Mouse (Mus musculus) hindbrain, embryonic 10.5 days (tissue): ENCODE data around the gene Slc25a42. TPM values are rescaled to one million over a fixed set of nuclear protein-coding genes. Genes with fewer than 3 reads are reported as not detected.
A peak's percentile ranks its signal among the peaks of the same experiment; 100 is the strongest.

Source experiments
- DNase-seq: peaks from one replicate; pipeline ENCODE4 v3.0.0-alpha.2; 2017; ENCODE audit warnings: low spot score
- H3K27ac ChIP-seq: fragments of 300-500 bp; sonication (generic); 2 replicates; pipeline ENCODE4 v1.5.1; 2016; ENCODE audit warnings: mild to moderate bottlenecking, moderate library complexity
- H3K27me3 ChIP-seq: fragments of 300-500 bp; sonication (generic); 2 replicates; pipeline ENCODE4 v1.6.1; 2016; ENCODE audit warnings: mild to moderate bottlenecking; ENCODE audit not compliant: poor library complexity, insufficient read depth, severe bottlenecking
- H3K36me3 ChIP-seq: fragments of 300-500 bp; sonication (generic); 2 replicates; pipeline ENCODE4 v1.6.1; 2016; ENCODE audit warnings: mild to moderate bottlenecking, moderate library complexity
- H3K4me1 ChIP-seq: fragments of 300-500 bp; sonication (generic); replicated peaks from 2 replicates; pipeline ENCODE4 v1.6.1; 2016; ENCODE audit warnings: mild to moderate bottlenecking
- H3K4me3 ChIP-seq: fragments of 300-500 bp; sonication (generic); 2 replicates; pipeline ENCODE4 v1.5.1; 2016; ENCODE audit warnings: mild to moderate bottlenecking, moderate library complexity
- H3K9me3 ChIP-seq: fragments of 300-500 bp; sonication (generic); 2 replicates; pipeline ENCODE4 v1.6.1; 2016; ENCODE audit warnings: mild to moderate bottlenecking, moderate library complexity
- WGBS: fragments of 180-500 bp; shearing (Covaris S2); methylation state at CpG from one replicate; pipeline ENCODE4 v1.1.7; 2016; 5-methylcytosine and 5-hydroxymethylcytosine counted together
- polyA plus RNA-seq: library from polyadenylated mRNA; unstranded; fragments of >200 nt; fragmentation: Nextera tagmentation; extraction: Ambion mirVana; gene quantifications from 2 replicates; pipeline ENCODE4 v1.2.1, GENCODE M21; 2016

The Slc25a42 gene
- polyA plus RNA-seq: 2.6 and 3.5 TPM in 2 replicates

DNA sequence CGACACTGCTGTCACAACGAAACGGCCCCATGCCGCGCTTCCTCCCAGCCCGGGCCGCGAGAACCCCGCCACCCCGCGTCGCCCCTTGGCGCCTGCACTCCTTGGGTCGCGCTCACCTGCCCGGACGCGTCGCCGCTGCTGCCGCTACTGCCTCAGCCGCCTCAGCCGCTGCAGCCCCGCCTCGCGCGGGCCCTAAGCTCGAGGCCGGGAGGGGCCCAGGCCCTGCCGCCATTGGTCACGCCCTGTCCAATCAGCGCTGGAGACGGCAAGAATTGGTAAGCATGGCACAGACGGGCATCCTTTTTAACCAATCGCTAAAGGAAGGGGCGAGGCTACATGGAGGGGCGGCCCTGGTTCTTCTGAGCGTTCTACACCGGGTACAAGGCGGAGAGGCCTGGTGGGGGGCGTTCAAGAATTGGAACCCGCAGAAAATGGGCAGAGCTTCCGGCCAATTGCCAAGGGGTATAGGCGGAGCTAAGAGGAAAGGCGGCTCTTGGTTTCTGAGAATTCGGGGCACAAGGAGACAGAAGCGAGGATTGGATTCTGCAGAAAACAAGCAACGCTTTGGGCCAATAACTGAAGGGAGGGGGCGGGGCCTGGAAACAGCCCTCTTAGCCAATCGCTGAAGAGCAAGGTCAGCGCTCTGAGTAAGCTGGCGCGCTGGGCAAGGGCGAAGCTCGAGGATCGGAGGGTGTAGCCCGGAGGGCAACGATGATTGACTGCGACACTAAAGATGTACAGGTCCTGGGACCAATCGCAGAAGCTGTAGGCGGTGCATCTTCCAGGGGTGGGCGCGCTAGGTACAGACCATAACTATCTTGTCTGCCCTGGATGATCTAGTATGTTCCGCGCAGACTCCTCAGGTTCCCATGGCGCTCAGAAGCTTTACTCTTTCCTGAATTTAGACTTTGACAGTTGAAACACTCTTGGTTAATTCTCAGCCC, at the start of gene Slc25a42:
Gene Slc25a42 (minus strand): TSS at position 194 of the 944 bp plus-strand sequence.
- Histone ChIP-seq H3K9me3 (no peaks in the 10 kb centered on the region), H3K4me3 (peak within 1 kb of the TSS; percentile 66), H3K4me1 (peaks cover 17% of the 10 kb centered on the region), H3K36me3 (no peaks in the 10 kb centered on the region), H3K27ac (peak within 1 kb of the TSS; percentile 82), H3K27me3 (peaks cover 27% of the 10 kb centered on the region)
- DNase-seq: peak; percentile 98
- under 1% methylated on average over 66 of the region's 66 CpGs for WGBS

DNA sequence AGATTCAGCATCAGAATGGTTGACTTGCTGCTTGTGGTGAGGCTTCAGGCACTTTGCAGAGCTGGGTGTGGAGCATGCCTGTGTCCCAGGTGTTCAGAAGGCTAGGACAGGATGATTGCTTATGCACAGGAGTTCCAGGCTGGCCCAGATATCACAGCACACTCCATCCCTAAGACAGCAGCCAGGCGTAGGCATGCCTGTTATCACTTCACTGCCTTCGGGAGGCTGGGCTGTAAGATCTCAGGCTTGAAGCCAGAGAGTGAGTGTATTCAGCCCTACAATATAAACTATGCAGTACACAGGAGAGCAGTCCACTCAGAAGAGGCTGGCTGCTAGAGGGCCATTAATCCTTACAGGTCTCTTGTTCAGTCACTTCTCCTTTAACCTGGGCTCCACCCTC, 46.9 kb upstream of the Slc25a42 start:
- Histone ChIP-seq H3K27me3 (no peaks in the 10 kb centered on the region), H3K4me3 (no peak overlapping the region), H3K36me3 (peaks cover 100% of the 10 kb centered on the region), H3K27ac (no peak overlapping the region), H3K9me3 (no peaks in the 10 kb centered on the region), H3K4me1 (no peaks in the 10 kb centered on the region)
- DNase-seq: no peak
- WGBS: 94% methylated on average over 2 of the region's 2 CpGs

GRCm38 (mm10) chr8:70258600-70258999, 46.5 kb upstream of the Slc25a42 start:
- H3K27ac ChIP-seq: no peak overlapping the region
- H3K4me1 ChIP-seq: no peaks in the 10 kb centered on the region
- no peak for DNase-seq
- no peak overlapping the region for H3K4me3 ChIP-seq
- no peaks in the 10 kb centered on the region for H3K27me3 ChIP-seq
- peaks cover 100% of the 10 kb centered on the region for H3K36me3 ChIP-seq
- 97% methylated on average over 5 of the region's 5 CpGs for WGBS
- H3K9me3 ChIP-seq: no peaks in the 10 kb centered on the region

- 87% methylated on average over 3 of the region's 3 CpGs for WGBS
- DNase-seq: no peak
- no peaks in the 10 kb centered on the region for H3K27me3 ChIP-seq
- H3K4me1 ChIP-seq: no peaks in the 10 kb centered on the region
- H3K4me3 ChIP-seq: no peak overlapping the region
- peaks cover 100% of the 10 kb centered on the region for H3K36me3 ChIP-seq
- no peak overlapping the region for H3K27ac ChIP-seq
- H3K9me3 ChIP-seq: no peaks in the 10 kb centered on the region
These were observed 45.4 kb upstream of the Slc25a42 start for GRCm38 (mm10) chr8:70257456-70257855.

- Histone ChIP-seq H3K27ac (no peak overlapping the region), H3K4me3 (no peak overlapping the region), H3K36me3 (peaks cover 100% of the 10 kb centered on the region), H3K9me3 (no peaks in the 10 kb centered on the region), H3K27me3 (no peaks in the 10 kb centered on the region), H3K4me1 (no peaks in the 10 kb centered on the region)
- WGBS: 82% methylated on average over 1 of the region's 1 CpGs
- no peak for DNase-seq
These were observed 42.5 kb upstream of the Slc25a42 start for GRCm38 (mm10) chr8:70254628-70255027.

DNA sequence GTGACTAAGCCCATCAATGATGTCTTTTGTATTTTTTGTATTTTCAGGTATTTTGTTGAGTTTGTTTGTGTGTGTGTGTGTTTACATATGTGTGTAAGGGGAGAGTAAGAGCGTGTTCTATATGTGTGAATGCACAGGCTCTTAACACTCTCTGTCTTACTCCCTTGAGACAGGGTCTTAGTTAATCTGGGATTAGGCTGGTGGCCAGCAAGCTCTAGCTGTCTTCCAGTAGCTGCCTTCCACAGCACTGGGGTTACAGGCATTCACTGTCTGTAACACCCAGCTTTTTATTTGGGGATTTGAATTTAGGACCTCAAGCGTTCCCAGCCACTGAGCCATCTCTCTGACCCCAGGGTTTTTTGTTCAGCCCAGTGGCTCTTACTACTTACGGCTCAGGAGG, 35.7 kb upstream of the Slc25a42 start:
- Histone ChIP-seq H3K27ac (no peak overlapping the region), H3K36me3 (peaks cover 99% of the 10 kb centered on the region), H3K27me3 (no peaks in the 10 kb centered on the region), H3K9me3 (no peaks in the 10 kb centered on the region), H3K4me1 (no peaks in the 10 kb centered on the region), H3K4me3 (no peak overlapping the region)
- 92% methylated on average over 3 of the region's 3 CpGs for WGBS
- DNase-seq: no peak

DNA sequence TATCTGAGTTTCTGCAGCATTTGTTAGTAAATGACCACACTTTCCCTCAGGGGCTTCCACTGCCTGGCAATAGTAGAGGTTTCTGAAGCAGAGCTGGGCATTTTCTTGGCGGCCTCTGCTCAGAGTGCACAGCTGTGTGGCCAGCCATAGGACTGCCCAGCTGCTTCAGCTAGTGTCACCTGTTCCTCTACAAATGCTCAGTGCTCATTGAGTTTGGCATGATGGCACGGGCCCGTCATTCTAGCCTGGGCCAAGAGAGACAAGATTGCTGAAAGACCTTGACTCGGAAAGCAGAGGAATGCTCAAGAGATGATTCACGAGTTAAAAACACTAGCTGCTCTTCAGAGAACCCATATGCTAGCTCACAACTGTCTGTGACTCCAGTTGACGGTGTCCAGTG, 34.5 kb upstream of the Slc25a42 start:
- Histone ChIP-seq H3K4me3 (no peak overlapping the region), H3K9me3 (no peaks in the 10 kb centered on the region), H3K4me1 (no peaks in the 10 kb centered on the region), H3K36me3 (peaks cover 99% of the 10 kb centered on the region), H3K27ac (no peak overlapping the region), H3K27me3 (no peaks in the 10 kb centered on the region)
- DNase-seq: no peak
- 95% methylated on average over 6 of the region's 6 CpGs for WGBS

DNA sequence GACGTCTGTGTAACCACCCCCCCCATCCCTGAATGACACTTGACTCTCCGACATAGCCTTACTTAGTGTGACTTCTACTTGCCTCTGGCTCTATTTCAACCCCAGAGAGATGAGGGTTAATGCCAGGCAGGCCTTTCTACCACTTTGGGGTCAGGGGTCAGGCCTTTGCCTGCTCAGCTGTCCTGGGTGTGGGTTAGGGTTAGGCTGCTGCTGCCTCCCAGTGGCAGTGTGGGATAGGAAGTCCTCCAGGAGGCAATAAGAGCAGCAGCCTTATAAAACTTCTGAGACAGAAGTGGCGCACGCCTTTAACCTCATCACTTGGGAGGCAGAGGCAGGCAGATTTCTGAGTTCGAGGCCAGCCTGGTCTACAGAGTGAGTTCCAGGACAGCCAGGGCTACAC, 28.5 kb upstream of the Slc25a42 start:
- H3K4me3 ChIP-seq: no peak overlapping the region
- peaks cover 5% of the 10 kb centered on the region for H3K4me1 ChIP-seq
- H3K9me3 ChIP-seq: no peaks in the 10 kb centered on the region
- H3K36me3 ChIP-seq: peaks cover 97% of the 10 kb centered on the region
- 89% methylated on average over 5 of the region's 5 CpGs for WGBS
- DNase-seq: peak; percentile 12
- no peaks in the 10 kb centered on the region for H3K27me3 ChIP-seq
- H3K27ac ChIP-seq: no peak overlapping the region

DNA sequence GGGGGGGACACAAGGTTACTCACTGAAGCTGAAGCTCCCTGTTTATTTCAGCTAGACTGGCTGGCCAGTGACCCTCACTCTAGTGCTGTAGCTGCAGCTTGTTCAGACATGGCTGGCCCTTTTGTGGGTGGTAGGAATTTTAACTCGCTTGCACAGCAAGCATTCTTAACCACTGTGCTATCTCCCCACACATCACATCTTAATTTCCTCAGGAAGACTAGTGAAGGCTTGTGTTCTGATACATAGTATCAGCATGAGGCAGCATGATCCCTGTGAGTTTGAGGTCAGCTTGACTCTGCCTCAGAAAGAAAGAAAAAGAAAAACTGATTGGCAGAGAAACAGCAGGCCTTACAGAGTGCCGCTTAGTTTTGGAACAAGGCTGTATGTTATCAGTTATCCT, 25.7 kb upstream of the Slc25a42 start:
- Histone ChIP-seq H3K9me3 (no peaks in the 10 kb centered on the region), H3K4me3 (no peak overlapping the region), H3K27ac (no peak overlapping the region), H3K36me3 (peaks cover 70% of the 10 kb centered on the region), H3K27me3 (no peaks in the 10 kb centered on the region), H3K4me1 (peaks cover 23% of the 10 kb centered on the region)
- no peak for DNase-seq
- WGBS: 94% methylated on average over 2 of the region's 2 CpGs

DNA sequence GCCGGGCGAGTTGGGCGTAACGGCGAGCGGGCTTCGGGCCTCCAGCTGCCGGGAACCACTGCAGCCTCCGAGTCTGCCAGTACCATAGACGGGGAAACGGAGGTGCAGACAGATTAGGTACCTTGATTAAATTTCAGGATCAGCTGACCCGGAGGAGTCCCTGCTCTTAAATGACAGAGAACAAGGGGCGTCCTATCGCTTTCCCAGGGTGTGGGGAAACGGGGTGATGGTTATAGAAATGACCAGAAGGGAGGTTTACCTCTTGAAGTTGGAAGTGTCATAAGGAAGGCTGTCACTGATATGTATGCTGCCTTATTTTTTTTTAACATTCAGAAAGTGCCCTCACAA, 22.6 kb upstream of the Slc25a42 start:
- Histone ChIP-seq H3K9me3 (no peaks in the 10 kb centered on the region), H3K4me1 (peaks cover 23% of the 10 kb centered on the region), H3K27ac (peak overlapping the region; percentile 97), H3K27me3 (no peaks in the 10 kb centered on the region), H3K4me3 (peak overlapping the region; percentile 88), H3K36me3 (peaks cover 55% of the 10 kb centered on the region)
- DNase-seq: no peak
- under 1% methylated on average over 15 of the region's 15 CpGs for WGBS

DNA sequence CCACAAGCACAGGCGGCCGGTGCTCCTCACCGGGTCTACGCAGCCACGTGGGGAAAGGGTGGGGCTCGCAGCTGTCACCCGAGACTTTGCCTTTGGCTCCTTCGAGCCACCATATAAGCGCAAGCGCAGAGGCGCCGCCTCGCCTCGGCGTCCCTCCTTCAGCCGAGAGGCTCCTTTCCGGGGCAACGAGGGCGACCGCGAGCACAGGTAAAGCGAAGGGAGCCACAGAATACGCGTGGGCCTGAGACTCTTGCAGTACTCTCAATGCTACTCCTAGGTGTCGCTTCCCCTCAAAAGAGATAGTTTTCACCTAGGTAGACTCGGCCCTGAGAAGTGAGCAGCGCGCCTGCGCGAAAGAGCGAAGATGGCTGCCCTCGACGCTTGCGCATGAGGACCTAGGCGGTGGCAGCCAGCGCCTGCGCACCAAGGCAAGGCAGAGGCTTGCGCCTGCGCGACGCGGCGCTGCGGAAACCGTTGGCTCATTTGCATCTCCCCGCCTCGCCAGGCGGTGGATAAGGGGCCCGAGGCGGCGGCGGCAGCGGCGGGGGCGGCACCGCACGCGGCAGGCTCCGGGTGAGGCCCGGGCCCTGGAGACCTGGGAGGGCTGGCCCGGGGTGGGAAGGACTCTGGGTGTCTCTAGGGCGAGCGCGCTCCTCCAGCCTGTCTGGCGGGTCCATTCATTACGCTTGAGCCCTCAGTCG, 22.1 kb upstream of the Slc25a42 start, which contains the start of the genes Sugp2 and Armc6:
Gene Sugp2 (plus strand): TSS at position 147 of the 701 bp plus-strand sequence.
Gene Armc6 (minus strand): TSS at position 387 of the 701 bp plus-strand sequence.
- no peaks in the 10 kb centered on the region for H3K27me3 ChIP-seq
- peak; percentile 96 for DNase-seq
- peaks cover 55% of the 10 kb centered on the region for H3K36me3 ChIP-seq

DNA sequence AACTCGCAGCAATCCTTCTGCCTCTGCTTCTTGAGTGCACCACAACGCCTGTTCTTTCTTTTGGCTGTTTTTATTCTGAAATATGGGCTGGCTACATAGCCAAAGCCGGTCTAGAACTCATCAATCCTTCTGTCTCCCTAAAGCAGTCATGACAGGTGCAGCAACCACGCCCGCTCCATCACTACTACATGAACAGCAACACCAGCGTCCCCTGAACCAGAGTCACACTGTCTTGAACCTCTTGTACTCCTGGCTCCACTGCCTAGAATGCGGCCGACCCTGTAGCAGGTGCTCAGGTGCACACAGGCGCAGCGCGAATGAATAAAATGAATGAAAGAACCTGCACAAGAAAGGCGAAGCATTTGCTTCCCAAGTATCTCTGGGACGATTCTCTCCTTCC, 21.5 kb upstream of the Slc25a42 start:
- Histone ChIP-seq H3K36me3 (peaks cover 54% of the 10 kb centered on the region), H3K4me1 (peaks cover 26% of the 10 kb centered on the region), H3K27me3 (no peaks in the 10 kb centered on the region), H3K4me3 (peak overlapping the region; percentile 88), H3K9me3 (no peaks in the 10 kb centered on the region), H3K27ac (peak overlapping the region; percentile 97)
- DNase-seq: no peak
- WGBS: 6% methylated on average over 13 of the region's 13 CpGs

More for the DNA sequence above, 22.1 kb upstream of the Slc25a42 start, which contains the start of the genes Sugp2 and Armc6:
- Histone ChIP-seq H3K9me3 (no peaks in the 10 kb centered on the region), H3K27ac (peak within 1 kb of the TSS; percentile 97), H3K4me1 (peaks cover 23% of the 10 kb centered on the region), H3K4me3 (peak within 1 kb of the TSS; percentile 88)
- under 1% methylated on average over 67 of the region's 67 CpGs for WGBS

DNA sequence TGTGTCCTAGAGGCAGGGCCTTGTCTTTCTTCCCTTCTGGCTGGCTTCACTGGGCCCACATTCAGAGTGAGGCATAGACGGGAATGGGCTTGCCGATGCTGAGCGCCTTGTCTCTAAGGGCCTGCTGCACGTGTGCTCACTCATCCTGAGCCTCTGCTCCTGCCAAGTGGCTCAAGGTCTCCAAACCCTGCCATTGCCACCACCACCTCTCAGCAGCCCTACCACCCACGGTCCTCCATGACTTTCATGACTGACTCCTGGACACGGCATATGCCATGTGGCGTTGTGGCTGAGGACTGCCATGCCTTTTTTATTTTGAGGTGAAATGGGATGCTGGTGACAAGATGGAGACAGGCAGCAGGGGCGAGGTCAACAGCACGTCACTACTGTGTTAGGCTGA, 18.7 kb upstream of the Slc25a42 start:
- 91% methylated on average over 9 of the region's 9 CpGs for WGBS
- Histone ChIP-seq H3K4me1 (peaks cover 30% of the 10 kb centered on the region), H3K9me3 (no peaks in the 10 kb centered on the region), H3K4me3 (no peak overlapping the region), H3K36me3 (peaks cover 39% of the 10 kb centered on the region), H3K27ac (no peak overlapping the region), H3K27me3 (no peaks in the 10 kb centered on the region)
- DNase-seq: no peak
